Mouse (Mus musculus) stomach, postnatal 0 days (tissue): ENCODE data around the gene Polr2e. TPM values are rescaled to one million over a fixed set of nuclear protein-coding genes. Genes with fewer than 3 reads are reported as not detected.
"Not testable (repeated sequence)": the region's sequence is repeated elsewhere in the genome, so short reads cannot be mapped to it uniquely, and the experiment has no call there.

Experiments
- ATAC-seq: fragments of 200-750 bp; cut with Nextera tagmentation; 2 replicates; pipeline ENCODE4 v1.8.0; 2017; ENCODE audit not compliant: low FRiP score, low TSS enrichment
- DNase-seq: peaks from one replicate; pipeline ENCODE4 v3.0.0-alpha.2; 2016; ENCODE audit warnings: low spot score
- H3K27ac ChIP-seq: fragments of 300-500 bp; sonication (generic); replicated peaks from 2 replicates; pipeline ENCODE4 v1.5.1; 2014; ENCODE audit warnings: mild to moderate bottlenecking, control low read depth
- H3K27me3 ChIP-seq: fragments of 300-500 bp; sonication (generic); 2 replicates; pipeline ENCODE4 v1.6.1; 2014; ENCODE audit warnings: low read length; ENCODE audit not compliant: control insufficient read depth, insufficient read depth
- H3K36me3 ChIP-seq: fragments of 300-500 bp; sonication (generic); 2 replicates; pipeline ENCODE4 v1.6.1; 2014; ENCODE audit warnings: low read length, mixed read lengths; ENCODE audit not compliant: control insufficient read depth, insufficient read depth
- H3K4me1 ChIP-seq: fragments of 300-500 bp; sonication (generic); replicated peaks from 2 replicates; pipeline ENCODE4 v1.6.1; 2014; ENCODE audit warnings: antibody characterized with exemption; ENCODE audit not compliant: control insufficient read depth, insufficient read depth
- H3K4me2 ChIP-seq: fragments of 300-500 bp; sonication (generic); replicated peaks from 2 replicates; pipeline ENCODE4 v1.6.1; 2014; ENCODE audit warnings: low read depth, mild to moderate bottlenecking, control low read depth, moderate library complexity
- H3K4me3 ChIP-seq: fragments of 300-500 bp; sonication (generic); 2 replicates; pipeline ENCODE4 v1.5.1; 2014; ENCODE audit warnings: low read depth, low read length, control low read depth
- H3K9ac ChIP-seq: fragments of 300-500 bp; sonication (generic); 2 replicates; pipeline ENCODE4 v1.6.1; 2014; ENCODE audit warnings: mild to moderate bottlenecking, low read length, control low read depth, mixed read lengths
- H3K9me3 ChIP-seq: fragments of 300-500 bp; sonication (generic); 2 replicates; pipeline ENCODE4 v1.6.1; 2016; ENCODE audit warnings: low read length; ENCODE audit not compliant: control insufficient read depth
- CTCF ChIP-seq: IDR thresholded peaks from 2 replicates; pipeline ENCODE4 v1.5.1; 2016; ENCODE audit warnings: antibody characterized with exemption, low read depth, mild to moderate bottlenecking, moderate library complexity
- EP300 ChIP-seq: optimal IDR thresholded peaks from 2 replicates; pipeline ENCODE3; 2016; ENCODE audit warnings: antibody characterized with exemption
- WGBS: fragments of 180-500 bp; shearing (Covaris S2); extraction: QIAGEN DNeasy Blood & Tissue Kit; methylation state at CpG from one replicate; pipeline ENCODE4 v1.1.7; 2014; 5-methylcytosine and 5-hydroxymethylcytosine counted together
- polyA plus RNA-seq: library from polyadenylated mRNA; unstranded; fragments of >200 nt; fragmentation: Nextera tagmentation; extraction: Ambion mirVana; gene quantifications from 2 replicates; pipeline ENCODE4 v1.2.1, GENCODE M21; 2015

Polr2e gene
- polyA plus RNA-seq, 1 experiment from 2014 or later = 122 TPM

DNA sequence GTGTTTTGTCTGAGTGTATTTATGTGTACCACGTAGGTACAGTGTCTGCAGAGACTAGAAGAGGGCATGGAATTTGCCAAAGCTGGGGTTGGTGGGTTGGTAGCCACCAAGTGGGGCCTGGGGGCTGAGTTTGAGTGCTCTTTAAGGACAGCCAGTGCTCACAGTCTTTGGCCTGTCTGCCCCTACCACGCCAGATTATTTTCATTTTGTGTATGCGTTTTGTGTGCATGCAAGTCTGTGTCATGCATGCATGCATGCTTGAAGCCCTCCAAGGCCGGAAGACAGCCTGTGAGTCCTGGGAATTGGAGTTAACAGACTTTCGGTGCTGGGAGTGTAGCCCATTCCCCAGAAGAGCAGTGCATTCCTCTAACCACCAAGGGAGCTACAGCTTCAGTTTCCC, 15.8 kb upstream of the Polr2e start:
- Histone ChIP-seq H3K9me3 (no peaks in the 10 kb centered on the region), H3K9ac (peak overlapping the region; percentile 94; the same call in 1 of the 2 replicates), H3K36me3 (peaks cover 30% of the 10 kb centered on the region), H3K27ac (no peak overlapping the region), H3K4me2 (peak overlapping the region; percentile 78), H3K4me1 (no peaks in the 10 kb centered on the region; the same call in 1 of the 2 replicates), H3K27me3 (no peaks in the 10 kb centered on the region), H3K4me3 (no peak overlapping the region)
- 73% methylated on average over 5 of the region's 5 CpGs for WGBS
- TF ChIP-seq EP300 (no peak), CTCF (no peak)
- no peak for DNase-seq
- ATAC-seq = no peak

DNA sequence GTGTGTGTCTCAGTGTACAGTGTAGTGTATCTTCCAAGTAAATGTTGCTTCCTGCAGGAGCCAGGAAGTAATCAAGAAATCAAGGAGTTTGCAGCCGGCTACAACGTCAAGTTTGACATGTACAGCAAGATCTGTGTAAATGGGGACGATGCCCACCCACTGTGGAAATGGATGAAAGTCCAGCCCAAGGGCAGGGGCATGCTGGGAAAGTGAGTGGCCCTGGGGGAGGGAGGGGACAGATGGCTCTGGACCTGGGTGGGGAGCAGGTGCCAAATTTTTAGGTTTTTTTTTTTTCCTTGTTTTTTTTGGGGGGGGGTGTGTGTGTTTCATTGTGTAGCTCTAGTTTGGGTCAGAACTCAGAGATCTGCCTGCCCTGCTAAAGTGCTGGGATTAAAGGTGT, 15.3 kb upstream of the Polr2e start:
- H3K9me3 ChIP-seq, H3K27me3 ChIP-seq, H3K4me1 ChIP-seq, ATAC-seq, H3K27ac ChIP-seq, DNase-seq: not testable (repeated sequence)
- Histone ChIP-seq H3K36me3 (peaks cover 28% of the 10 kb centered on the region), H3K4me2 (peak overlapping the region; percentile 78), H3K9ac (peak overlapping the region; percentile 94; the same call in 1 of the 2 replicates), H3K4me3 (peak overlapping the region; percentile 84)
- 5% methylated on average over 3 of the region's 3 CpGs for WGBS

DNA sequence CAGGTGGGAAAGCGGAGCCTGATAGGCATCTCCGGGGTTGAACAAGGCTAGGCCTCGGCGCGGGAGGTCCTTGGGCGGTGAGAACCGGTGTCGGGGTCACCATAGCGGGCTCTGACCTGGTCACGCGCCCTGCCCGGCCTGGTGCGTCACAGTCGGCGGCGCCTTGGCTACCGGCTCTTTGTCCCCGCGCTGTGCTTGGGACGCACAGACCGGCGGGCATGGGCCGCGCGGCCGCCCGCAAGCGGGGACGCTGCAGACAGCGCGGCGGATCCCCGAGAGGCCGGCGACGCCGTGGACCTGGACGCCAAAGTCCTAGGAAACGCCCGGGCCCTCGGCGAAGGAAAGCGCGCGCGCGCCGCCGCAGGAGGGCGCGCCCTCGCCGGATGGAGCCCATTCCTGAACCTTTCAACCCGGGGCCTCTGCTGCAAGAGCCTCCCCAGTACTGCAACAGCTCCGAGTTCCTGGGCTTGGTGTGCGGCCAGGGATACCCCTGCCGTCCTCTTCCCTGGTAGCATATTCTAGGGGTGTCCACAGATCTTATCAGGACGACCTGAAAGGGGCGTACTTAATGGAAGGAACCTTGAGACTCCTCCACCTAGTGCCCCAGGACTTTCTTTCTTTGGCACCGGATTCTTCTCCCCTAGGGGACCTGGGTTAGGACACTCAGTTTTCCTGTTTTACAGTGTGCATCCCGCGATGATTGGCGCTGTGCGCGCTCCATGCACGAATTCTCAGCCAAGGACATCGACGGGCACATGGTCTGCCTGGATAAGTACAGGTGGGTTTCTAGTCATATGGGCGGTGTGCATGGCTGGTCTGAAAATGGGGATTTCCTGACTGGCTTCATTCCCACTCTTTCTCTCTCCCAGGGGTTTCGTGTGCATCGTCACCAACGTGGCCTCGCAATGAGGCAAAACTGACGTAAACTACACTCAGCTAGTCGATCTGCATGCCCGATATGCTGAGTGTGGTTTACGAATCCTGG, 14.5 kb upstream of the Polr2e start:
- peak overlapping the region; percentile 94 for H3K9ac ChIP-seq
- peak overlapping the region; percentile 99 for H3K27ac ChIP-seq
- TF ChIP-seq EP300 (no peak), CTCF (peak; percentile 64)
- peak overlapping the region; percentile 84 for H3K4me3 ChIP-seq
- DNase-seq (peak; percentile 87), ATAC-seq (peak; percentile 42)
- H3K36me3 ChIP-seq = peaks cover 22% of the 10 kb centered on the region
- under 1% methylated on average over 56 of the region's 77 CpGs for WGBS
- H3K27me3 ChIP-seq = no peaks in the 10 kb centered on the region
- no peaks in the 10 kb centered on the region for H3K9me3 ChIP-seq
- peak overlapping the region; percentile 78 for H3K4me2 ChIP-seq
- no peaks in the 10 kb centered on the region; the same call in 1 of the 2 replicates for H3K4me1 ChIP-seq

DNA sequence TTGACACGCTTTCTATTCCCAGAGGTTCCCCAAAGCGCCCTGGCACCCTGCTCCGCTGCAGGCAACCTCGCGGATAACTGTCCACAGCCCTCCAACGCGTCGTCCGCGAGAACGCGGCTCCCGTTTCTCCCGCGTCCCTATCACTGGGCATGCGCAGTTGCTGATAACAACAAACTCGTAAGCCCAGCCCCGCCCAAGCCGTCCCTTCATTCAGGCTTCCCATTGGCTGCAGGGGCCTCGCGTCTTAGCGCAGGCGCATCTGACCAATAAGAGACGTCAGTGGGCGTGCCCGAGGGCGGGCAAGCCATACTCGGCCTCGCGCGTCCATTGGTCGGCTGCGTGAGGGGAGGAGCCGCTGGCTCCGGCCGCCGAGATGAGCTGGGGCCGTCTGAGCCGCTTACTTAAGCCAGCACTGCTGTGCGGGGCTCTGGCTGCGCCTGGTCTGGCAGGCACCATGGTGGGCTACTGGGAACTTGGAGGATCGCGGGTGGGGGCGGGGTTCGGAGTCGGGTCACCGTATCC, 13.7 kb upstream of the Polr2e start:
- TF ChIP-seq EP300 (no peak), CTCF (no peak)
- under 1% methylated on average over 47 of the region's 47 CpGs for WGBS
- Histone ChIP-seq H3K36me3 (peaks cover 18% of the 10 kb centered on the region), H3K4me2 (peak overlapping the region; percentile 78), H3K4me1 (no peaks in the 10 kb centered on the region; the same call in 1 of the 2 replicates), H3K27ac (peak overlapping the region; percentile 99), H3K9ac (peak overlapping the region; percentile 94), H3K4me3 (peak overlapping the region; percentile 84), H3K27me3 (no peaks in the 10 kb centered on the region), H3K9me3 (no peaks in the 10 kb centered on the region)
- ATAC-seq = peak; percentile 95
- DNase-seq = peak; percentile 100

DNA sequence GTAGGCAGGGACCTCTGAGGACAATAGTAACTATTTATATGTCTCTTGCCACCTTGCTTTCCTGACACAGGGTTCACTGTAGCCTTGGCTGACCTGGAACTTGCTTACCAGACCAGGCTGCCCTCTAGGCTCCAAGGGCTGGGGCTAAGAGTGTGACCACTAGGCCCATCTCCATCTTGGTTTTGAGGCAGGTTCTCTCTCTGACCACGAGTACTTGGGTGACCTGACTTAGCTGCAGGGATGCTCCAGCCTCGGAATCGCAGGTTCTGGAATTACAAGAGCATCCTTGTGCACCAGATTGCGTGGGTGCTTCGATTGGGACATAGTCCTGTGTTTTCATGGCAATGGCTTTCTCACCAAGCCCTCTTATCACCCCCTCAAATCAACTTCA, 12.8 kb upstream of the Polr2e start:
- TF ChIP-seq CTCF = no peak
- TF ChIP-seq EP300 = no peak

More for the DNA sequence above, 12.8 kb upstream of the Polr2e start:
- Histone ChIP-seq H3K9me3 (no peaks in the 10 kb centered on the region), H3K4me3 (no peak overlapping the region), H3K27ac (peak overlapping the region; percentile 75), H3K4me1 (no peaks in the 10 kb centered on the region; the same call in 1 of the 2 replicates), H3K4me2 (no peak overlapping the region), H3K36me3 (peaks cover 9% of the 10 kb centered on the region), H3K9ac (peak overlapping the region; percentile 13; the same call in 1 of the 2 replicates), H3K27me3 (no peaks in the 10 kb centered on the region)
- WGBS = 81% methylated on average over 5 of the region's 5 CpGs
- DNase-seq (no peak), ATAC-seq (no peak)
